Mouse (Mus musculus) forebrain, embryonic 14.5 days (tissue): ENCODE results near the gene Ppfibp1. TPM values are rescaled to one million over a fixed set of nuclear protein-coding genes. Genes with fewer than 3 reads are reported as not detected.

Source experiments
- ATAC-seq: fragments of 200-750 bp; cut with Nextera tagmentation; 2 replicates; pipeline ENCODE4 v1.8.0; 2017; ENCODE audit warnings: mild to moderate bottlenecking, moderate library complexity
- DNase-seq: peaks from one replicate; pipeline ENCODE4 v3.0.0-alpha.2; 2015; ENCODE audit warnings: low spot score
- H3K27ac ChIP-seq: fragments of 300-500 bp; sonication (generic); 2 replicates; pipeline ENCODE4 v1.5.1; 2014; ENCODE audit warnings: low read depth, mild to moderate bottlenecking, control low read depth, low read length, moderate library complexity
- H3K27me3 ChIP-seq: fragments of 300-500 bp; sonication (generic); replicated peaks from 2 replicates; pipeline ENCODE4 v1.6.1; 2014; ENCODE audit warnings: low read length, control low read depth, mixed read lengths; ENCODE audit not compliant: control insufficient read depth, insufficient read depth
- H3K36me3 ChIP-seq: fragments of 300-500 bp; sonication (generic); 2 replicates; pipeline ENCODE4 v1.6.1; 2014; ENCODE audit warnings: low read length, control low read depth; ENCODE audit not compliant: control insufficient read depth, insufficient read depth
- H3K4me1 ChIP-seq: fragments of 300-500 bp; sonication (generic); 2 replicates; pipeline ENCODE4 v1.6.1; 2014; ENCODE audit warnings: antibody characterized with exemption, low read length, control low read depth; ENCODE audit not compliant: control insufficient read depth, insufficient read depth
- H3K4me2 ChIP-seq: fragments of 300-500 bp; sonication (generic); 2 replicates; pipeline ENCODE4 v1.6.1; 2014; ENCODE audit warnings: mild to moderate bottlenecking, control low read depth, low read length
- H3K4me3 ChIP-seq: fragments of 300-500 bp; sonication (generic); 2 replicates; pipeline ENCODE4 v1.5.1; 2014; ENCODE audit warnings: low read depth, low read length, control low read depth
- H3K9ac ChIP-seq: fragments of 300-500 bp; sonication (generic); 2 replicates; pipeline ENCODE4 v1.6.1; 2014; ENCODE audit warnings: mild to moderate bottlenecking, low read length, control low read depth, moderate library complexity
- H3K9me3 ChIP-seq: fragments of 300-500 bp; sonication (generic); replicated peaks from 2 replicates; pipeline ENCODE4 v1.6.1; 2016; ENCODE audit warnings: low read length, control low read depth, mixed read lengths; ENCODE audit not compliant: control insufficient read depth
- WGBS: fragments of 180-500 bp; shearing (Covaris S2); extraction: QIAGEN DNeasy Blood & Tissue Kit; methylation state at CpG from one replicate; pipeline ENCODE4 v1.1.7; 2014; 5-methylcytosine and 5-hydroxymethylcytosine counted together
- polyA plus RNA-seq: library from polyadenylated mRNA; unstranded; fragments of >200 nt; fragmentation: Nextera tagmentation; extraction: Ambion mirVana; gene quantifications from 2 replicates; pipeline ENCODE4 v1.2.1, GENCODE M21; 2014

The Ppfibp1 gene
- polyA plus RNA-seq, 1 experiment from 2014 or later = 10.9 TPM

DNA sequence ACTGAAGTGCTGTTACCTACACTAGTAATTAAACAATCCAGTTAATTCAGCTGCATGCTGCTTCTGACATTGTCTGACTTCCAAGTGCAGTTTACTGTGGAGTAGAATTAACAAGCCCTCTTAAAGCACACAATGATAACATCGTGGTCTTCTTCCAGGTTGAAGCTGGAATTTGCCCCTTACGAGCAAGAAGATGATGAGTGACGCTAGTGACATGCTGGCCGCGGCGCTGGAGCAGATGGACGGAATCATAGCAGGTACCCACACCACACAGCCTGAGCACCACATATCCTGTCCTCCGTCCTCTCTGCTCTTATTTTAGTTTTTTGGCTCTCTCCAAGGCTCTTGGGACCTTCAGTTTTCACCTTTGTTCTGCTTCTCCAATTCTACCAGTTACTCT is 88.2 kb downstream of the Ppfibp1 start:
- Histone ChIP-seq H3K9ac (no peak overlapping the region), H3K4me1 (peaks cover 11% of the 10 kb centered on the region; the same call in 1 of the 2 replicates), H3K9me3 (no peaks in the 10 kb centered on the region), H3K27ac (no peak overlapping the region), H3K27me3 (no peaks in the 10 kb centered on the region), H3K36me3 (no peaks in the 10 kb centered on the region), H3K4me2 (no peak overlapping the region), H3K4me3 (no peak overlapping the region)
- 85% methylated on average over 8 of the region's 8 CpGs for WGBS
- ATAC-seq (no peak), DNase-seq (no peak)

DNA sequence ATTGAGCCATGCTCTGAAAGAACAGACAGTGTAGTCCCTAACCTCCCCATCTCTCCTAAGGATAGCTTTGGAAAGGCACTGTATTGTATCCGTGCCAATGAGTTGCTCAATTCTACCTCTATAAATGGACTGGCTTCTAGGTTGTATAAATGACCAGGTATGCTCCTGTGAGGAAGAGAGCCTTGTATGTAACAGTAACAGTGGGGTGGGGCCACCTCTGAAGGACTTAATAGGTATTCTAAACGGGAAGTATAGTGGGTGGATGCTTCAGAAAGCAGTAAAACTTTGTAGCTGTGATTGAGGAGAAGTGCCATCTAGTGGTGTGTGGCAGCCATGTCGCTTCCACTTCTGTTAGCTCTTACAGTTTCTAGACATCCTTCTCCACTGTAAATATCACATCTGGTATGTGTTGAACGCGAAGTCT is 90.4 kb downstream of the Ppfibp1 start:
- peaks cover 16% of the 10 kb centered on the region; the same call in 1 of the 2 replicates for H3K4me1 ChIP-seq
- no peak overlapping the region for H3K27ac ChIP-seq
- DNase-seq (no peak), ATAC-seq (no peak)
- no peaks in the 10 kb centered on the region for H3K9me3 ChIP-seq
- H3K36me3 ChIP-seq = no peaks in the 10 kb centered on the region
- no peak overlapping the region for H3K9ac ChIP-seq
- H3K4me2 ChIP-seq = no peak overlapping the region
- 62% methylated on average over 5 of the region's 5 CpGs for WGBS
- no peaks in the 10 kb centered on the region for H3K27me3 ChIP-seq
- no peak overlapping the region for H3K4me3 ChIP-seq

DNA sequence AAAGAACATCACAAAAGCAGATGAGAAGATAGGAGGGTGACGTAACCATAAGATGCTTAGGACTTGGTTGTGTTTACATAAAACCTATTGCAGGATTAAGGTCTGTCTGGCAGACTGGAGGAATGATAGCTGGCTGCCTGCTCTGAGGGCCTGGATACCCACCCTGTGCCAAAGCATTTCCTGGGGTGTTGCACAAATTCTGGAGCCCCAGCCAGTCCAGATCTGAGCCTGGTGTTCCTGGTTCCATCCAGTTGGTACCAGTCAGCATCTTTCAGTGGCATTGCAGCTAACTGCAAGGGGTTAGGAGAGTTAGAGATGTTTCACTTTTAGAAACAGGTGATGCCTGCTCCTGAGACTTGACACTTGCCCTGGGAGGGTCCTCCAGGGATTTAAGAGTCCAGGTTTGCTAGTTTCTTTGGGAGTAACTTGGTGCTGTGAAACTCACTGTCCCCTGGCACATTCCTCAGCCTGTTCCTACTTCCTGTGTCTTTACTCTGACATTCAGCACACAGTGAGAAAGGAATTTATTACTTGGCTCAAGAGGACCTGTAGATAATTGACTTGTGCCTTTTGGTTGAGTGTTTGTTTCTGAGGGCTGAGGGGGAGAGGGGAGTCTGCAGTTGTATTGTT is 90.9 kb downstream of the Ppfibp1 start:
- Histone ChIP-seq H3K9ac (no peak overlapping the region), H3K9me3 (no peaks in the 10 kb centered on the region), H3K27ac (no peak overlapping the region), H3K4me1 (peaks cover 16% of the 10 kb centered on the region; the same call in 1 of the 2 replicates), H3K36me3 (no peaks in the 10 kb centered on the region), H3K4me3 (no peak overlapping the region), H3K4me2 (no peak overlapping the region), H3K27me3 (no peaks in the 10 kb centered on the region)
- 78% methylated on average over 1 of the region's 1 CpGs for WGBS
- ATAC-seq (no peak), DNase-seq (no peak)

DNA sequence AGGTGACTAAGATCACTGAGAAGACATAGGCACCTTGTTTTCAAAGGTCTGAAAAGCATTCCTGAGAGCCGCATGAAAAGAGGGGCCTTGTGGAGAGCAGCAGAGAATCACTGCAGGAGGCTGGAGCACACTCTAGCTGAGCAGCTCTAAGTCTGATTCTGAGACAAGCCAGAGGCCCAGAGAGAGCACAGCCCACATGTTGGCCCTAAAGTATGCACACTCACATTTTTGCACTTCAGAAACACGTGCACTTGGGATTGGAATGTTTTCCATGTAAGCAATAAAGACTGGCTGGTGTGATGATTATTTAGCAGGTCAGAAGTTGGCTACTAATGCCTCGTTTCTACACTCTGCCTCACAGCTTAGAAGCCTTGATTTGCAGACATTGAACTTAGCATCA is 91.7 kb downstream of the Ppfibp1 start:
- H3K4me2 ChIP-seq = no peak overlapping the region
- no peak overlapping the region for H3K4me3 ChIP-seq
- H3K4me1 ChIP-seq = peaks cover 16% of the 10 kb centered on the region; the same call in 1 of the 2 replicates
- 34% methylated on average over 3 of the region's 3 CpGs for WGBS
- DNase-seq (no peak), ATAC-seq (no peak)
- no peaks in the 10 kb centered on the region for H3K9me3 ChIP-seq
- no peaks in the 10 kb centered on the region for H3K27me3 ChIP-seq
- H3K27ac ChIP-seq = no peak overlapping the region
- no peak overlapping the region for H3K9ac ChIP-seq
- H3K36me3 ChIP-seq = no peaks in the 10 kb centered on the region

DNA sequence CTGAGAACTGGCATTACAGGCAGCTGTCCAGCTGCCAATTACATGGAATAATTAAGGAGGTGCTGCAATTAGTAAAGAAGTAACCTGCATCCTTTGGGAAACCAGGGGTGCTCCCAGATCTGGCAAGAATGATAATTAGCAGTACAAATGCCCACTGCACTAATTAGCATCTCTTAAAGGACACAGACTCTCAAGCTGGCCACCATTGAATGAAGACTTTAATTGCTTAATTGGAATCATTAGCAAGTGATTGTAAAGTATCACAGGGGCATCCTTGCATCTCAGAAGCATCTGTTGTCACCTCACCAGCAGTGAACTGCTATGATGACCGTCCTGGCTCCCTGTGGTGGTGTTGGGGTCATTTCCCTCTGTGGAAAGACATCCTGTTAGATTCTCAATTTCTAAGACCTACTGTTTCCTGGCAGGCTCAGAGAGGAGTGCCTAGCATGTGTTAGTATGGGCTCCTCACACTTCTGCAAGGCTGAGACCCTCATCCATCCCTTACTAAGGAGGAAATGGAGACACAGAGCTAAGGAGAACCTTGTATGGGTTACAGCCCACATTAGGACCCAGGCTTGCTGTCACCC is 93.1 kb downstream of the Ppfibp1 start:
- Histone ChIP-seq H3K4me1 (peaks cover 16% of the 10 kb centered on the region; the same call in 1 of the 2 replicates), H3K27ac (peak overlapping the region; percentile 1; the same call in 1 of the 2 replicates), H3K4me3 (no peak overlapping the region), H3K9me3 (no peaks in the 10 kb centered on the region), H3K4me2 (no peak overlapping the region), H3K36me3 (no peaks in the 10 kb centered on the region), H3K9ac (no peak overlapping the region), H3K27me3 (no peaks in the 10 kb centered on the region)
- WGBS = 7% methylated on average over 1 of the region's 1 CpGs
- ATAC-seq (peak; percentile 90), DNase-seq (peak; percentile 87)

DNA sequence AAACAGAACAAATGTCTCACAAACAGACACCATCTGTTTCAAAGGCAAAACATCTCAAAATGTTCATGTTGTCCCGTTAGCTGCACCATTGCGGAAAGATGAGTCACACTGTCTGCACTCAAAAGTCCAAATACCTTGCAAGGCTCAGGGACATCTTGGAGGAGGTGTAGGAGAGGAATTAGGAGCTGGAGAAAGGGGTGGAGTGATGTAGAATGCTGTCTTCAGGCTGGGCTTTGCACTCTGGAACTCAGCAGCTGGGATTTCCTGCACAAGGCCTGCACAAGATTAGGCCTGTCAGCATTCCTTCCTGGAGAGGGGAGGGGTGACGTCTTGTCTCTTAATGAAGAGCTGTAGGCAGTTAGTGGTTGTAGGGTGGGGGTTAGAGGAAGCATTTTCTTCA is 96.3 kb downstream of the Ppfibp1 start:
- H3K9ac ChIP-seq = no peak overlapping the region
- H3K4me1 ChIP-seq = peaks cover 16% of the 10 kb centered on the region; the same call in 1 of the 2 replicates
- no peak overlapping the region for H3K4me3 ChIP-seq
- DNase-seq (no peak), ATAC-seq (no peak)
- H3K27ac ChIP-seq = no peak overlapping the region
- no peaks in the 10 kb centered on the region for H3K9me3 ChIP-seq
- 77% methylated on average over 3 of the region's 3 CpGs for WGBS
- H3K36me3 ChIP-seq = no peaks in the 10 kb centered on the region
- H3K27me3 ChIP-seq = no peaks in the 10 kb centered on the region
- no peak overlapping the region for H3K4me2 ChIP-seq

DNA sequence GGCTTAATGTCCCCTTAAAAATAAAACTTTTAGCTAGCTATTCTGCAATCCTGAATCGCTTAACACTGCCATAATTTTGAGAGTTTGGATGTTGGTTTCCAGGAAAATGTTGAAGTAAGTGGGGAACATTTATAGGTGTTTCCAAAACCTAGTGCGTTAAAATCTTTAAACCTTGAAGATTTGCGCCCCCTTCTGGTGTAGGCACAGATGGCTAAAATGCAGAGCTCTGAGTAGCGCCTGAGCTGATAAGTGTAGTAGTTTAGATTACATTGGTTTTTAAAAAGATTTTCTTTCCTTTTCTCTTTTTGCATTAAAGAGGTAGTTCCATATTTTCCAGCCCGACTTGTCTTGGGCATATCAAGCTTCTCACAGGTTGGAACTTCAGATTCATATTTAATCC is 105.9 kb downstream of the Ppfibp1 start:
- Histone ChIP-seq H3K9me3 (no peaks in the 10 kb centered on the region), H3K4me1 (no peaks in the 10 kb centered on the region), H3K9ac (no peak overlapping the region), H3K36me3 (no peaks in the 10 kb centered on the region), H3K27me3 (no peaks in the 10 kb centered on the region), H3K27ac (no peak overlapping the region), H3K4me2 (no peak overlapping the region), H3K4me3 (no peak overlapping the region)
- ATAC-seq (no peak), DNase-seq (peak; percentile 76)
- WGBS = 43% methylated on average over 5 of the region's 5 CpGs

DNA sequence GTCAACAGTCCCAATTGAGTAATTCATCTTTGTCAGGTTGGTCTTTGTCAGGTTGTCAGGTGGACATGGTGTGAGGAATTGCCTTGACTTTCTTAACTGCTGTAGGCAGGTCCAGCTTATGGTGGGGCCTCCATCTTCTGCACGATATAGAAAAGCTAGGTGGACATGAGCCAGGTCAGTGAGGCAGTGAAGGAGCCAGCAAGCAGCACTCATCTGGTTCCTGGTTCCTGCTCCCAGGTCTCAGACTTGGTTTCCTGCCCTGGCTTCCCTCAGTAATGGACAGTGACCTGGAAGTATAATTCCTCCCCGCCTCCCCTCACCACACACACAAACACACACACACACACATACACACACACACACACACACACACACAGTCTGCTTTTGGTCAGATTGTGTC is 107.1 kb downstream of the Ppfibp1 start:
- DNase-seq = no peak
- WGBS = 93% methylated on average over 2 of the region's 2 CpGs
- Histone ChIP-seq H3K9ac (no peak overlapping the region), H3K36me3 (no peaks in the 10 kb centered on the region), H3K4me3 (no peak overlapping the region), H3K4me2 (no peak overlapping the region), H3K27ac (no peak overlapping the region), H3K4me1 (no peaks in the 10 kb centered on the region), H3K9me3 (no peaks in the 10 kb centered on the region), H3K27me3 (no peaks in the 10 kb centered on the region)
- no peak for ATAC-seq

DNA sequence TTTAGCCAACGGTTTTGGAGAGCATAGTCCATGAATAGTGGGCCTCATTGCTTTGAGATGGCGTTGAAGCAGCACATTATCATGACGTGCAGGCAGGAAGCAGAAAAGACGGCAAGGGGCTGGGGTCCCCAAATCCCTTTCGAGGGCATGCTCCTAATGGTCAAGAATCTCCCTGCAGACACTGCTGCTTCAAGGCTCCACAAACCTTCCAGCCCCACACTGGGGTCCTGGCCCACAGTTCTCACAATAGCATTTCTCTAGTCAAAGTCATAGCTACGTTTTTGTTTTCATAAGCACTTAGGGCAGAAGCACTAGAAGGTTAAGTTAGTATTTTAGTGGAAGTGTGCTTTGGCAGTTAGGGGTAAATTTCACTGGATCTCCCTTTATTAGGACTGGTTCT is 107.6 kb downstream of the Ppfibp1 start:
- Histone ChIP-seq H3K4me3 (no peak overlapping the region), H3K4me1 (no peaks in the 10 kb centered on the region), H3K9ac (no peak overlapping the region), H3K27me3 (no peaks in the 10 kb centered on the region), H3K4me2 (no peak overlapping the region), H3K27ac (no peak overlapping the region), H3K9me3 (no peaks in the 10 kb centered on the region), H3K36me3 (no peaks in the 10 kb centered on the region)
- DNase-seq (no peak), ATAC-seq (no peak)
- 88% methylated on average over 6 of the region's 6 CpGs for WGBS
